Mouse (Mus musculus): ENCODE data around the gene Thap12. TPM values are rescaled to one million over a fixed set of nuclear protein-coding genes. Genes with fewer than 3 reads are reported as not detected.

Thap12 gene
- polyA plus RNA-seq, 2 experiments: 9.5 to 13.6 TPM

- Histone ChIP-seq H3K9ac (replicated peaks) (no peak overlapping the region), H3K4me3 (ENCODE audit: insufficient read depth in 1 of 2, low read depth in 2 of 2, low read length in 2 of 2) (no peak overlapping the region), H3K36me3 (replicated peaks; ENCODE audit: control insufficient read depth, insufficient read depth, low read depth) (no peaks in the 10 kb centered on the region), H3K4me1 (replicated peaks; ENCODE audit: control insufficient read depth in 2 of 2, insufficient read depth in 2 of 2, low read length in 1 of 2) (peaks cover 0 to 12% of the 10 kb centered on the region in 2 experiments; a peak in 2 of 4 replicates), H3K27me3 (ENCODE audit: control insufficient read depth, insufficient read depth, low read length) (no peaks in the 10 kb centered on the region; the same call in 1 of the 2 replicates), H3K4me2 (ENCODE audit: low read depth) (no peak overlapping the region), H3K9me3 (ENCODE audit: control insufficient read depth, low read length) (no peaks in the 10 kb centered on the region), H3K27ac (no peak overlapping the region)
- WGBS (ENCODE audit: insufficient replicate concordance): 9% methylated on average over 4 of the region's 4 CpGs
- TF ChIP-seq EP300 (IDR thresholded peaks at IDR 0.05; ENCODE audit: low read depth): peak; percentile 43
- TF ChIP-seq CTCF (IDR thresholded peaks at IDR 0.05; ENCODE audit: low read depth): no peak
- DNase-seq (ENCODE audit: low read depth in 3 of 3, low spot score in 3 of 3): no peak
- peak; percentile 50; the same call in 1 of the 2 replicates for ATAC-seq (ENCODE audit: insufficient read depth)
Observed at GRCm38 (mm10) chr7:98674344-98674743, 28.6 kb upstream of the Thap12 start.

GRCm38 (mm10) chr7:98677511-98677910 is 25.4 kb upstream of the Thap12 start:
- H3K4me3 ChIP-seq (ENCODE audit: insufficient read depth in 1 of 2, low read depth in 2 of 2, low read length in 2 of 2): no peak overlapping the region
- TF ChIP-seq EP300 (IDR thresholded peaks at IDR 0.05; ENCODE audit: low read depth) (no peak), CTCF (IDR thresholded peaks at IDR 0.05; ENCODE audit: low read depth) (no peak)
- DNase-seq (ENCODE audit: low read depth in 3 of 3, low spot score in 3 of 3) (no peak), ATAC-seq (ENCODE audit: insufficient read depth) (no peak)
- no peaks in the 10 kb centered on the region; the same call in 1 of the 2 replicates for H3K27me3 ChIP-seq (ENCODE audit: control insufficient read depth, insufficient read depth, low read length)
- H3K4me2 ChIP-seq (ENCODE audit: low read depth): no peak overlapping the region
- WGBS (ENCODE audit: insufficient replicate concordance): 66% methylated on average over 2 of the region's 2 CpGs
- H3K27ac ChIP-seq: no peak overlapping the region
- no peaks in the 10 kb centered on the region for H3K9me3 ChIP-seq (ENCODE audit: control insufficient read depth, low read length)
- H3K36me3 ChIP-seq (replicated peaks; ENCODE audit: control insufficient read depth, insufficient read depth, low read depth): no peaks in the 10 kb centered on the region
- H3K9ac ChIP-seq (replicated peaks): no peak overlapping the region
- peaks cover 0 to 2% of the 10 kb centered on the region in 2 experiments; a peak in 2 of 4 replicates for H3K4me1 ChIP-seq (replicated peaks; ENCODE audit: control insufficient read depth in 2 of 2, insufficient read depth in 2 of 2, low read length in 1 of 2)

- 46% methylated on average over 7 of the region's 7 CpGs for WGBS (ENCODE audit: insufficient replicate concordance)
- ATAC-seq (ENCODE audit: insufficient read depth): no peak
Observed at GRCm38 (mm10) chr7:98678441-98678840, 24.5 kb upstream of the Thap12 start.

GRCm38 (mm10) chr7:98680691-98681090 is 22.2 kb upstream of the Thap12 start:
- Histone ChIP-seq H3K36me3 (replicated peaks; ENCODE audit: control insufficient read depth, insufficient read depth, low read depth) (no peaks in the 10 kb centered on the region), H3K4me1 (replicated peaks; ENCODE audit: control insufficient read depth in 2 of 2, insufficient read depth in 2 of 2, low read length in 1 of 2) (no peaks in the 10 kb centered on the region; a peak in 1 of 4 replicates), H3K9me3 (ENCODE audit: control insufficient read depth, low read length) (no peaks in the 10 kb centered on the region), H3K27ac (no peak overlapping the region), H3K27me3 (ENCODE audit: control insufficient read depth, insufficient read depth, low read length) (no peaks in the 10 kb centered on the region; the same call in 1 of the 2 replicates), H3K9ac (replicated peaks) (no peak overlapping the region), H3K4me3 (ENCODE audit: insufficient read depth in 1 of 2, low read depth in 2 of 2, low read length in 2 of 2) (no peak overlapping the region), H3K4me2 (ENCODE audit: low read depth) (no peak overlapping the region)
- WGBS (ENCODE audit: insufficient replicate concordance): 43% methylated on average over 2 of the region's 2 CpGs
- no peak for DNase-seq (ENCODE audit: low read depth in 3 of 3, low spot score in 3 of 3)
- no peak for ATAC-seq (ENCODE audit: insufficient read depth)
- no peak for TF ChIP-seq EP300 (IDR thresholded peaks at IDR 0.05; ENCODE audit: low read depth)
- TF ChIP-seq CTCF (IDR thresholded peaks at IDR 0.05; ENCODE audit: low read depth): no peak

More at GRCm38 (mm10) chr7:98678441-98678840, 24.5 kb upstream of the Thap12 start:
- Histone ChIP-seq H3K27me3 (ENCODE audit: control insufficient read depth, insufficient read depth, low read length) (no peaks in the 10 kb centered on the region; the same call in 1 of the 2 replicates), H3K4me1 (replicated peaks; ENCODE audit: control insufficient read depth in 2 of 2, insufficient read depth in 2 of 2, low read length in 1 of 2) (no peaks in the 10 kb centered on the region; a peak in 2 of 4 replicates), H3K27ac (no peak overlapping the region), H3K36me3 (replicated peaks; ENCODE audit: control insufficient read depth, insufficient read depth, low read depth) (no peaks in the 10 kb centered on the region), H3K9me3 (ENCODE audit: control insufficient read depth, low read length) (no peaks in the 10 kb centered on the region), H3K9ac (replicated peaks) (no peak overlapping the region), H3K4me2 (ENCODE audit: low read depth) (no peak overlapping the region), H3K4me3 (ENCODE audit: insufficient read depth in 1 of 2, low read depth in 2 of 2, low read length in 2 of 2) (no peak overlapping the region)
- DNase-seq (ENCODE audit: low read depth in 3 of 3, low spot score in 3 of 3): no peak
- TF ChIP-seq CTCF (IDR thresholded peaks at IDR 0.05; ENCODE audit: low read depth) (no peak), EP300 (IDR thresholded peaks at IDR 0.05; ENCODE audit: low read depth) (no peak)

GRCm38 (mm10) chr7:98682821-98683220 is 20.1 kb upstream of the Thap12 start:
- Histone ChIP-seq H3K4me3 (ENCODE audit: insufficient read depth in 1 of 2, low read depth in 2 of 2, low read length in 2 of 2) (no peak overlapping the region), H3K4me1 (replicated peaks; ENCODE audit: control insufficient read depth in 2 of 2, insufficient read depth in 2 of 2, low read length in 1 of 2) (no peaks in the 10 kb centered on the region; a peak in 1 of 4 replicates), H3K4me2 (ENCODE audit: low read depth) (no peak overlapping the region), H3K27me3 (ENCODE audit: control insufficient read depth, insufficient read depth, low read length) (no peaks in the 10 kb centered on the region; the same call in 1 of the 2 replicates), H3K9ac (replicated peaks) (no peak overlapping the region), H3K36me3 (replicated peaks; ENCODE audit: control insufficient read depth, insufficient read depth, low read depth) (no peaks in the 10 kb centered on the region), H3K27ac (no peak overlapping the region), H3K9me3 (ENCODE audit: control insufficient read depth, low read length) (no peaks in the 10 kb centered on the region)
- whole genome bisulfite sequencing (ENCODE audit: insufficient replicate concordance): 77% methylated on average over 10 of the region's 10 CpGs
- no peak for DNase-seq (ENCODE audit: low read depth in 3 of 3, low spot score in 3 of 3)
- TF ChIP-seq EP300 (IDR thresholded peaks at IDR 0.05; ENCODE audit: low read depth) (no peak), CTCF (IDR thresholded peaks at IDR 0.05; ENCODE audit: low read depth) (peak; percentile 56)
- ATAC-seq (ENCODE audit: insufficient read depth): no peak

All from liver, embryonic 14.5 days (tissue).